Mouse (Mus musculus) midbrain, embryonic 10.5 days (tissue): ENCODE measurements around the gene Nags. TPM values are rescaled to one million over a fixed set of nuclear protein-coding genes. Genes with fewer than 3 reads are reported as not detected.

Experiments
- DNase-seq: peaks from one replicate; pipeline ENCODE4 v3.0.0-alpha.2; 2017; ENCODE audit warnings: low spot score
- H3K27ac ChIP-seq: fragments of 300-500 bp; sonication (generic); replicated peaks from 2 replicates; pipeline ENCODE4 v1.5.1; 2016; ENCODE audit warnings: mild to moderate bottlenecking
- H3K27me3 ChIP-seq: fragments of 300-500 bp; sonication (generic); 2 replicates; pipeline ENCODE4 v1.6.1; 2016; ENCODE audit warnings: low read depth, mild to moderate bottlenecking; ENCODE audit not compliant: poor library complexity, severe bottlenecking
- H3K36me3 ChIP-seq: fragments of 300-500 bp; sonication (generic); 2 replicates; pipeline ENCODE4 v1.6.1; 2016; ENCODE audit warnings: mild to moderate bottlenecking, moderate library complexity
- H3K4me1 ChIP-seq: fragments of 300-500 bp; sonication (generic); 2 replicates; pipeline ENCODE4 v1.6.1; 2016
- H3K4me3 ChIP-seq: fragments of 300-500 bp; sonication (generic); 2 replicates; pipeline ENCODE4 v1.5.1; 2016; ENCODE audit warnings: mild to moderate bottlenecking, moderate library complexity
- H3K9me3 ChIP-seq: fragments of 300-500 bp; sonication (generic); replicated peaks from 2 replicates; pipeline ENCODE4 v1.6.1; 2016; ENCODE audit warnings: mild to moderate bottlenecking
- WGBS: fragments of 180-500 bp; shearing (Covaris S2); methylation state at CpG from one replicate; pipeline ENCODE4 v1.1.7; 2016; 5-methylcytosine and 5-hydroxymethylcytosine counted together
- polyA plus RNA-seq: library from polyadenylated mRNA; unstranded; fragments of >200 nt; fragmentation: Nextera tagmentation; extraction: Ambion mirVana; gene quantifications from 2 replicates; pipeline ENCODE4 v1.2.1, GENCODE M21; 2016

The Nags gene
- polyA plus RNA-seq, 1 experiment from 2014 or later: not detected

GRCm38 (mm10) chr11:102193657-102194440 lies 48.5 kb downstream of the Nags start:
- H3K4me1 ChIP-seq: peaks cover 32% of the 10 kb centered on the region
- WGBS: 89% methylated on average over 9 of the region's 9 CpGs
- H3K27me3 ChIP-seq: no peaks in the 10 kb centered on the region
- H3K4me3 ChIP-seq: no peak overlapping the region
- H3K27ac ChIP-seq: no peak overlapping the region; the same call in 1 of the 2 replicates
- H3K36me3 ChIP-seq: peaks cover 71% of the 10 kb centered on the region
- DNase-seq: no peak
- H3K9me3 ChIP-seq: no peaks in the 10 kb centered on the region

DNA sequence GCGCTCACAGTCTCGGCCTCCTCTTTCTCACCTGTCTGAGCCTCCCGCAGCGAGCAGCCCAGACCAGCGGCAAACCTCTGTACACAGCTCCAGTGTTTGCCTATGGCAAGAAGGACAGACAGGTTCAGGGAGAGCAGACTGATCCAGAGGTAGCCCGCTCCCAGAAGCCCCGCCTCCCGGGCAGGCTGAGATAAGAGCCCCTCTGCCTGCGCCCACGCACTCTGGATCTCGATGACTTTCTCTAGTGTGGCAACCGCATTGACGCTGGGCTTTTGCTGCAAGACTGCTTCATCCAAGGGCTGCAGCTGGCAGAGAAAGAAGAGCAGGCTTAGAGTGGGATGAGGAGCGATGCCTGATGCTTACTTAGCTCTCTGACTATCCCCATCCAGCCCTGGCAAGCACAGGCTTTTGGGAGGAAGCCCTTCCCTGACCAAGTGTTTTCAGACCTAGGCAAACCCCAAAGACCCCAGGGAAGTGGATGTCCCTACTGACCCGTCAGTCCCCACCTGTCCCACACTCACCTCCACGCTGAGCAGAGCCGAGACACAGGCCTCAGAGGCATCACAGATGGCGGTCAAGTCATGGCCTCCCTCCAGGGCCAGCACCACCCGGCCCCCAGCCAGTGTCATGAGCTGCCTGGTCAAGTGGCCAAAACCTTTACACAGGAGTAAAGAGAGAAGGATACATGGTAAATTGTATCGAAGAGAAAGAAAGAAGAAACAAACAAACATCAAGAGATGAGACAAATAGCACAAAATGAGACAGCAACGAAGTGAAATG lies 50.9 kb downstream of the Nags start:
- DNase-seq: no peak
- 88% methylated on average over 21 of the region's 21 CpGs for WGBS
- Histone ChIP-seq H3K36me3 (peaks cover 94% of the 10 kb centered on the region), H3K27ac (no peak overlapping the region), H3K4me3 (no peak overlapping the region), H3K4me1 (peaks cover 12% of the 10 kb centered on the region), H3K9me3 (no peaks in the 10 kb centered on the region), H3K27me3 (no peaks in the 10 kb centered on the region)

DNA sequence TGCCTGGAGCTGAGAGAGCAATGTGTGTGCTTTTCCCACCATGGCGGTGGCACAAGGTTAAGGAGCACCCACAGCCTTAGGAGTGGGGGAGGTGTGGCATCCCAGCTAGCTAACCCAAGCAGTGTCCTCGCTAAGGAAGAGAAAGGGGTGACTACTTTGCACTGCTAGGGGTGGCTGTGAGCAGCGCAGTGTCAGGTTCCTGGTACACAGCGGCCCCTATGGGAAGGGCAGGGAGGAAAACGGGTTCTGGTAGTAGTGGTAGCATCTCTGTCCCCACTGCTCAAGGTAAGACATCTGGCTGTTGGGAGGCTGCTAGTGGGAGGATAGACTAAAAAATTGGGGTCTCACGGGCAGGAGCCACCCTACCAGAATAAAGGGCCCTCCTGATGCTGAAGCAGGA lies 52.9 kb downstream of the Nags start:
- 71% methylated on average over 6 of the region's 6 CpGs for WGBS
- no peak for DNase-seq
- Histone ChIP-seq H3K27ac (no peak overlapping the region), H3K9me3 (no peaks in the 10 kb centered on the region), H3K27me3 (no peaks in the 10 kb centered on the region), H3K36me3 (peaks cover 100% of the 10 kb centered on the region), H3K4me1 (peaks cover 15% of the 10 kb centered on the region), H3K4me3 (no peak overlapping the region)

Other genes with a start within 250 kb of the Nags start
- 0.25 and 0.26 TPM in 2 replicates for gene Sost, start 178.5 kb upstream of the Nags start, polyA plus RNA-seq
- not detected in 2 replicates for gene Cfap97d1, start 161.2 kb upstream of the Nags start, polyA plus RNA-seq
- 12.2 and 13.1 TPM in 2 replicates for gene Dusp3, start 158.5 kb upstream of the Nags start, polyA plus RNA-seq
- 13.3 and 16.9 TPM in 2 replicates for gene Mpp3, start 117.1 kb upstream of the Nags start, polyA plus RNA-seq
- gene Cd300lg, start 104.0 kb upstream of the Nags start, polyA plus RNA-seq: 0.20 and 0.25 TPM in 2 replicates
- 15.5 and 18.7 TPM in 2 replicates for gene Mpp2, start 57.0 kb upstream of the Nags start, polyA plus RNA-seq
- gene Ppy, start 44.2 kb upstream of the Nags start, polyA plus RNA-seq: not detected in 2 replicates
- not detected in 2 replicates for gene Pyy, start 37.7 kb upstream of the Nags start, polyA plus RNA-seq
- 40.4 and 42.3 TPM in 2 replicates for gene Tmem101, start 10.9 kb downstream of the Nags start, polyA plus RNA-seq
- 141 and 144 TPM in 2 replicates for gene Lsm12, start 39.8 kb downstream of the Nags start, polyA plus RNA-seq
- 39.1 and 41.5 TPM in 2 replicates for gene G6pc3, start 44.1 kb downstream of the Nags start, polyA plus RNA-seq
- gene Hdac5, start 84.7 kb downstream of the Nags start, polyA plus RNA-seq: 57.3 and 68.9 TPM in 2 replicates
- 25.8 and 27.3 TPM in 2 replicates for gene BC030867, start 103.4 kb downstream of the Nags start, polyA plus RNA-seq
- gene Asb16, start 123.2 kb downstream of the Nags start, polyA plus RNA-seq: 0.05 TPM in 1 of 2 replicates, not detected in the other
- 51.3 and 60.5 TPM in 2 replicates for gene Tmub2, start 139.4 kb downstream of the Nags start, polyA plus RNA-seq
- gene Atxn7l3, start 151.1 kb downstream of the Nags start, polyA plus RNA-seq: 13.9 and 16.5 TPM in 2 replicates
- 89.6 and 90.3 TPM in 2 replicates for gene Ubtf, start 174.2 kb downstream of the Nags start, polyA plus RNA-seq
- gene Slc4a1, start 220.7 kb downstream of the Nags start, polyA plus RNA-seq: 33.8 and 33.9 TPM in 2 replicates
- gene Rundc3a, start 247.9 kb downstream of the Nags start, polyA plus RNA-seq: 21.5 and 40.7 TPM in 2 replicates